ENCODE assay signal across 10 mouse cellular contexts in the genomic region with DNA sequence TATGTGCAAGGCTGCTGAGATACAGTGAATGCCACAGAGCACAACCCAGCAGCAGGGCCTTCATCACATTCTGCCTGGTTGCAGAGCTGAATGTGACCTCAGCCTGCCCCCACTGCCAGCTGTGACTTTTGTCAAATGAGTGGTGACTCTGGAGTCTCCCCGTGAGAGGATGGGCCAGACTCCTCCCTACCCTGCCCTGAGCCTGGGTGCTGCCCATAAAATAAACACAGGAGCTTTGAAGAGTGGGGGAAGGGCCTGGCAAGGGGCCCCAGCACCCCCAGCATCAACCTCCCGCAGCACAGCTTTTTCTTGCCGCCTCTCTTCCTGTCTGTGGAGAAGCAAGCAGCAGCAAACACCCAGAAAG.
A peak's percentile ranks its signal among the peaks of the same experiment; 100 is the strongest.
DNase-seq lines count a peak whose midpoint lies in the region; ATAC-seq lines count a peak whose summit lies in the region.
"Had no signal": no experiment of that assay in that cellular context is flagged by ENCODE, and none has a peak within 500 bp of the region (broad histone marks: within the 10 kb centered on the region; RNA-seq: fewer than 3 reads in every experiment).

No protein-coding gene starts in this region.

- H3K9ac ChIP-seq in midbrain, embryonic 13.5 days (replicated peaks), result no peak overlapping the region
- H3K9ac ChIP-seq in midbrain, embryonic 14.5 days (replicated peaks; ENCODE audit: low read length), result no peak overlapping the region
- no peak overlapping the region for H3K9ac ChIP-seq in intestine, embryonic 16.5 days (ENCODE audit: low read depth, low read length)
- 0 out of 2 replicates have a peak overlapping the region, but pooled peaks have one; percentile 26 for H3K9ac ChIP-seq in stomach, embryonic 16.5 days (ENCODE audit: low read length)

- ATAC-seq in frontal cortex, adult (ENCODE audit: low TSS enrichment), result 0 out of 2 replicates have a peak, but pooled peaks have one; percentile 35
- no peak for ATAC-seq in midbrain, embryonic 13.5 days
- ATAC-seq in midbrain, embryonic 14.5 days (ENCODE audit: low FRiP score, low TSS enrichment), result no peak
- ATAC-seq in intestine, embryonic 16.5 days, result peak; percentile 73
- peak; percentile 72; the same call in 1 of the 2 replicates for ATAC-seq in stomach, embryonic 16.5 days (ENCODE audit: insufficient read depth, low FRiP score)

- no peak overlapping the region for H3K4me3 ChIP-seq in midbrain, embryonic 13.5 days (replicated peaks)
- H3K4me3 ChIP-seq in midbrain, embryonic 14.5 days (replicated peaks; ENCODE audit: low read depth, low read length), result no peak overlapping the region
- H3K4me3 ChIP-seq in intestine, embryonic 16.5 days (ENCODE audit: low read length), result no peak overlapping the region
- no peak overlapping the region for H3K4me3 ChIP-seq in stomach, embryonic 16.5 days (replicated peaks; ENCODE audit: low read length)

- peaks cover 22% of the 10 kb centered on the region; the same call in 1 of the 2 replicates for H3K36me3 ChIP-seq in midbrain, embryonic 13.5 days
- peaks cover 4% of the 10 kb centered on the region for H3K36me3 ChIP-seq in midbrain, embryonic 14.5 days (ENCODE audit: control insufficient read depth, insufficient read depth, low read length)
- no peaks in the 10 kb centered on the region for H3K36me3 ChIP-seq in intestine, embryonic 16.5 days (ENCODE audit: control insufficient read depth, insufficient read depth, low read length)
- no peaks in the 10 kb centered on the region for H3K36me3 ChIP-seq in stomach, embryonic 16.5 days (ENCODE audit: control insufficient read depth, insufficient read depth, low read length)

- H3K27me3 ChIP-seq in midbrain, embryonic 13.5 days, result no peaks in the 10 kb centered on the region
- no peaks in the 10 kb centered on the region for H3K27me3 ChIP-seq in midbrain, embryonic 14.5 days (ENCODE audit: control insufficient read depth, insufficient read depth, low read length)
- no peaks in the 10 kb centered on the region for H3K27me3 ChIP-seq in intestine, embryonic 16.5 days (replicated peaks; ENCODE audit: control insufficient read depth, insufficient read depth, low read length)
- H3K27me3 ChIP-seq in stomach, embryonic 16.5 days (ENCODE audit: control insufficient read depth, insufficient read depth, low read length), result no peaks in the 10 kb centered on the region

- H3K27ac ChIP-seq in midbrain, embryonic 13.5 days, result peak overlapping the region; percentile 39; the same call in 1 of the 2 replicates
- no peak overlapping the region for H3K27ac ChIP-seq in midbrain, embryonic 14.5 days (replicated peaks; ENCODE audit: low read depth, low read length)
- no peak overlapping the region for H3K27ac ChIP-seq in intestine, embryonic 16.5 days (ENCODE audit: low read length)
- peak overlapping the region; percentile 73; the same call in 1 of the 2 replicates for H3K27ac ChIP-seq in stomach, embryonic 16.5 days (ENCODE audit: low read length)

- DNase-seq in frontal cortex, adult 2 months (ENCODE audit: extremely low spot score in 1 of 2, low spot score in 1 of 2), result no peak
- DNase-seq in midbrain, embryonic 14.5 days, result no peak
- DNase-seq in left cerebral cortex, adult 18-20 months (ENCODE audit: low spot score in 2 of 2), result no peak
- DNase-seq in urinary bladder, postnatal 36 days (ENCODE audit: low spot score in 2 of 2), result no peak
- DNase-seq: B cell, adult 2 months; kidney, adult 8-10 months had no signal

- WGBS in midbrain, embryonic 13.5 days, result 56% methylated on average over 3 of the region's 3 CpGs
- WGBS in midbrain, embryonic 14.5 days, result 57% methylated on average over 3 of the region's 3 CpGs
- 15% methylated on average over 3 of the region's 3 CpGs for WGBS in intestine, embryonic 16.5 days
- WGBS in stomach, embryonic 16.5 days, result 8% methylated on average over 3 of the region's 3 CpGs

- no peak overlapping the region for H3K4me2 ChIP-seq in midbrain, embryonic 13.5 days (replicated peaks)
- H3K4me2 ChIP-seq in midbrain, embryonic 14.5 days (ENCODE audit: low read length), result no peak overlapping the region
- no peak overlapping the region for H3K4me2 ChIP-seq in intestine, embryonic 16.5 days (ENCODE audit: low read depth, low read length)
- H3K4me2 ChIP-seq in stomach, embryonic 16.5 days (ENCODE audit: low read depth, low read length), result no peak overlapping the region

- H3K4me1 ChIP-seq in midbrain, embryonic 13.5 days (replicated peaks), result peaks cover 5% of the 10 kb centered on the region
- H3K4me1 ChIP-seq in midbrain, embryonic 14.5 days (ENCODE audit: control insufficient read depth, insufficient read depth, low read length), result no peaks in the 10 kb centered on the region
- H3K4me1 ChIP-seq in intestine, embryonic 16.5 days (ENCODE audit: control insufficient read depth, insufficient read depth, low read length), result peaks cover 15% of the 10 kb centered on the region
- peaks cover 9% of the 10 kb centered on the region for H3K4me1 ChIP-seq in stomach, embryonic 16.5 days (ENCODE audit: control insufficient read depth, insufficient read depth, low read length)

- H3K9me3 ChIP-seq in midbrain, embryonic 13.5 days, result no peaks in the 10 kb centered on the region
- H3K9me3 ChIP-seq in midbrain, embryonic 14.5 days (ENCODE audit: control insufficient read depth, low read length), result no peaks in the 10 kb centered on the region
- no peaks in the 10 kb centered on the region for H3K9me3 ChIP-seq in intestine, embryonic 16.5 days (ENCODE audit: control insufficient read depth, low read length)
- H3K9me3 ChIP-seq in stomach, embryonic 16.5 days (replicated peaks; ENCODE audit: control insufficient read depth, low read length), result no peaks in the 10 kb centered on the region

Comparison
In these comparisons a context has a peak if more than half of its experiments do, and no peak if none do; other contexts are left out.
1. H3K27ac ChIP-seq: peak in midbrain, embryonic 13.5 days (single experiment) and stomach, embryonic 16.5 days (single experiment); none in midbrain, embryonic 14.5 days (single experiment) and intestine, embryonic 16.5 days (single experiment).
2. ATAC-seq: peak in frontal cortex, adult (single experiment), intestine, embryonic 16.5 days (single experiment) and stomach, embryonic 16.5 days (single experiment); none in midbrain, embryonic 13.5 days (single experiment) and midbrain, embryonic 14.5 days (single experiment).